Mouse (Mus musculus) adrenal gland (tissue): ENCODE results near the gene Lrfn1.

Experiments
- intact Hi-C: fragments of 180-260 bp; cut with DNase I; formaldehyde crosslinking; loops from one replicate; pipeline ENCODE4 v1.15.1; 2025

Gene Lrfn1

DNA sequence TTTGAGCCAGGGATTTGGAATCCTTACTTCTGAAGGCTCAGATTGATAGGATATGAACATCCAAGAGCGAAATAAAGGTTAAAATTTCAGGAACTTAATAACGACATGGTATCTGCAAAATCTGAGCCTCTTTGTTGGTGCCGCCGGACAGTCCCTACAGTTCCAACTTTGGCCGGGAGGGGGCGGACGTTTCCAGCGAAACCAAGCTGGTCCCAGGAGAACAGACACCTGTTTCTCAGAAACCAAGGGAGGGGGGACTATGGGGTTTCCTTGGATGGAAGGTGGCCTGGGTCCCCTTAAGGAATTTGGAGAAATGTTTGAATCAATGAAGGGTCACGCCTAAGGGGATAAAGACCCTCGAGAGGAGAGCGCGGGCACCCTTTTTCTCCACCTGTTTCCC lies 5.3 kb upstream of the Lrfn1 start:
- intact Hi-C loops: loop anchor here (2.0 to 5.0 kb wide), 2 partner anchors 82 to 281 kb away; no protein-coding TSS in a partner anchor

DNA sequence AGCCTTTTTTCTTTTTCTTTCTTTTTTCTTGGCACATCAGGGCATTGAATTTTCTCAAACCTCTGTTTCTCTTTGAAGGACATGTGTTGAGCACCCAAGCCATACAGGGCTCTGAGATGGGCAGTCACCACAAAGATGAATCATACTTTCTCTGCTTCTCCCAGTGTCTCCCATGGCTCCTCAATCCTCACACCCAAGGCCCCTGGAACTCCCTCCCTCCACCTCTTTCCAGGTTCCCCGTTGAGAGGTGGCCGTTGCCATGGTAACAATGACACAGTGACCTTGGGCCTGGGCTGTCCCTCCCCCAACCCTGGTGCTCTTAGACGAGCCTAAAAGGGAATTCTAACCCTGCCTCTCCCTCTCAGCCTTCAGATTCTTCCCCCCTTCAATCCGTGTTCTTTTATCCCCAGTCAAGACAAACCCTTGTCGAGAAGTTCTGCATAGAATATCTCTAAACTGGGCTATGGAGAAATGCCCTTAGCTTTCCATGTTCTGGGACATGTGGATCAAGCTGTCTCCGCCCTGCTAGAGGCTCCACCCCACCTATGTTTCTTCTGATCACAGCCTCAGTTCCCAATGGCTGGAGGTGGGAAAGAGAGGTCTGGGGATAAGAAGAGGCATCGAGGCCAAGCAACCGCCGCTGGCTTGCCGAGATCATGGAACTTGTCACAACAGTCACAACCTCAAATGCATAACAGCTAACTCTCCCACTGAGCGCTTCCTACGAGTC lies 4.5 kb upstream of the Lrfn1 start:
- intact Hi-C loops: loop anchor here (2.0 to 5.0 kb wide), 2 partner anchors 82 to 280 kb away; no protein-coding TSS in a partner anchor

DNA sequence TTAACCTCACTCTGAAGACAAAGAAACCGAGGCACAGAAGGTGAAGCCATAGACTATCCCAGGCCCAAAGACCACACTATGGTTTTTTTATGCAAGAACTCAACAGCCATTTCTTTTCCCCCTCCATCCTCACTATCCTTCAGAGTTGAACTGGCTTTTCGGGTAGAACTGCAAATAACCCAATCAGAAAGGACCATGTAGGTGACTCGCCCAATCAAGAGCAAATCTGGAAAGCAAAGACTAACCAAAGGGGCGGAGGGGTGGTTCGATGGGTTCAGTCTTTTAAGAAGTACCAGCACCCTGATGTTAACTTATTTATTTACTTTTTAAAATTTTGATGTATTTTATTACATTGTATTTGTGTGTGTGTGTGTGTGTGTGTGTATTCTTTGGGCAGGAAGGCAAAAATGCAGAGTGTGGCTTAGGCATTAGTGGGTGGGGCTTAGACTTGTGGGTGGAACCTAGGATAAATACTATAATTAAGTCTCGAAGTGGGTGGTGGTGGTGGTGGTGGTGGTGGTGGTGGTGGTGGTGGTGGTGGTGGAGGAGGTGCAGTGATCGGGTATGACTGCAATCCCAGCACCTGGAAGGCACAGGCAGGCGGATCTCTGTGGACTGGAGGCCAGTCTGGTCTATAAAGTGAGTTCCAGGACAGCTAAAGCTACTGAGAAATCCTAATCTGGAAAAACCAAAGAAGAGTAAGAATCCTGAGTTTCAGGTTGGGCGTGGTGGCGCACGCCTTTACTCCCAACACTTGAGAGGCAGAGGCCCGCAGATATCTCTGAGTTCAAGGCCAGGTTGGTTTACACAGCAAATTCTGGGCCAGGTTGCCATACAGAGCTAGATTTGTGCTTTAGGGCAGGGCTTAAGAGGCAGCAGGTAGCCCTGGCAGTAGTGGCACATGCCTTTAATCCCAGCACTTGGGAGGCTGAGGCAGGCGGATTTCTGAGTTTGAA lies 3.6 kb upstream of the Lrfn1 start:
- intact Hi-C loops: loop anchor here (2.0 to 5.0 kb wide), 2 partner anchors 81 to 279 kb away; no protein-coding TSS in a partner anchor

DNA sequence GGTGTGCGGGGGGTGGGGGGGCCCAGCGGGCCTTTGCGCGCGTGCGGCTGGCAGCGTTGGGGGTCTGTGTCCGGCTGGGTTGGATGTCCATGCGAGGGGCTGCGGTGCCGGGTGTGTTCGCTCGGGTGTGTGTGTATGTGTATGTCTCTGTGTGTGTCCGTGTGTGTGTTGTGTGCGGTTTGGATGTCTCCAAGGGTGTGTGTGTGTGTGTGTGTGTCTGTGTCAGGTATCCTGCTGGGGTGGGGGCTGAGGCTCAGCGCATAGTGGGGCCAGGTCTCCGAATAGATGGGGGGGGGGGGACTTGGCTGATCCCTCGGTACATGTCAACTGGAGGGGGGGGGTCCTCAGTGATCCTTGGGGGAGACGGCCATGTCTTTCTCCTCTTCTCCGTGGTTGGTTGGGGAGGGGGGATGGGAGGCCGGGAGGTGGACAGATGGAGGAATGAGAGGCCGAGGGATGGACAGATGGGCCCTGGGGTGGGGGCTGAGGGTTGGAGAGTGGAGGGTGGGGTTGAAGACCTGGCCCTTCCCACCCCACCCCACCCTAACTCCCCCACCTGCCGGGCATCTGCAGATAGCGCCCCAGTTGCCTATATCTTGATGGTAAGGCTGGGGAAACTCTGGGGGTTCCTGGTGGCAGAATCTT lies 703 bp downstream of the Lrfn1 start:
- intact Hi-C loops: no loop called here

DNA sequence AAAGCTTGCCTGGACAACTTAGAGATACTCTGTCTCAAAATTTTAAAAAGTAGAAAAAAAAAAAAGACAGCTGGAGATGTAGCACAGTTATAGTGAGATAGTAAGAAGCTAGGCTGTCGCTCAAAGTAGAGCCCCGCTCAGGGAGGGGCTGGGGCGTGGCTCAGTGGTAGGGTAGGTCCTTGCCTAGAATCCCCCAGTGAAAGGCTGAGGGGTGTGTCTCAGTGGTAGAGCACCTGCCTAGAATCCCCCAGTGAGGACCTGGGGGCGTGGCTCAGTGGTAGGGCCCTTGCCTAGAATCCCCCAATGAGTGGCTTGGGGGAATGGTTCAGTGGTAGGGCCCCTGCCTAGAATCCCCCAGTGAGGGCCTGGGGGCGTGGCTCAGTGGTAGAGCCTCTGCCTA lies 8.6 kb downstream of the Lrfn1 start:
- intact Hi-C loops: no loop called here

DNA sequence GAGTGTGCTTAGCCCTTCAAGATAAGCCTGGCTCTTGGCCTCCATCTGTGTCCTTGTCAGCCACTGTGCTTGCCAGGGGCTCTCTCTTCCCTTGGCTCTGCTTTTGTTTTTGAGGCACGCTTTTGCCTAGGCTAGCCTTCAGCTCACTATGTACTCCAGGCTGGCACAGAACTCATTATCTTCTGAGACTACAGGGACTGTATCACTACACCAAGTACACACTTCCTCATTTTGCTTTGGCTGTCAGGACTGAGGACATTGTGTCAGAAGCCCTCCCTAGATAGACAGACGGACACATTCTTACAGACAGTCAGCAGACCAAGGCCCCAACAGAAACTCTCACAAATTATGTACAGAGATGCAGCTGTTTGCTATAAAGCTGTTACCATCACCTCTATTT lies 11.0 kb downstream of the Lrfn1 start:
- intact Hi-C loops: no loop called here

DNA sequence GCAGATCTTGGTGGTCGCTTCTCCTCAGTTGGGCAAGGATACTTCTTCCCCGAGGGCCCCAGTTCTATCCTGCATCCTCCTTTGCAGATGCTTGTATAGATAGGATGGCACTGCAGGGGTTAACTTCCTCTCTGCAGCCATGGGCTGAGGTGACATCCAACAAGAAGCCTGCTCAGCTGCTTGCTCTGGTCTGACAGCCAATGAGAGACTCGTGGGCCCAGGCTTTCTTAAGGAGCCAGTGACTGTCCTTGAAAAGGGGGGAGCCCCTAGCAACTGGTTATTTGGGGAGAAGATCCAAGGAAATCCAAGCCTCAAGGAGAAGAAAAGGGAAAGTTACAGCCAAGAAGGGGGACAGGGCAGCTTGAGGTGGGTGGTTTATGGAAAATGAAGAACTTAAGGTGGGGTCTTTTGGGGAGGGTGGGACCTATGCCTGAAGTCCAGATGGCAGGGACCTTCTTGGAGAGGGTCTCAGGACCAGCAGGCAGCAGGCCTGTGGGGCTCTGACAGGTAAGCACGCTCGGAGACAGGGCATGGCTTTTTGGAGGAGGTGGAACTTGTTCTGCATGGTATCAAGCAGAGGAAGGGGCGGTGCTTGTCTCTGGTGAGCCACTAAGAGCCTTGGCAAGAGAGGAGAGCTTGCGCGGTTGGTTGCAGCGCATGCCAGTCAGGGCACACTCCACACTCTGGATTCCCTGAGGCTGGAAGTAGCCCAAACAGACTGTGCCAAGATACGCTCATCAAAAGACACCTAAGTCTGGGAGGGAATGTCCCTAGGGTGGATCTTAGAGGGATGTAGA lies 12.8 kb downstream of the Lrfn1 start:
- intact Hi-C loops: no loop called here

DNA sequence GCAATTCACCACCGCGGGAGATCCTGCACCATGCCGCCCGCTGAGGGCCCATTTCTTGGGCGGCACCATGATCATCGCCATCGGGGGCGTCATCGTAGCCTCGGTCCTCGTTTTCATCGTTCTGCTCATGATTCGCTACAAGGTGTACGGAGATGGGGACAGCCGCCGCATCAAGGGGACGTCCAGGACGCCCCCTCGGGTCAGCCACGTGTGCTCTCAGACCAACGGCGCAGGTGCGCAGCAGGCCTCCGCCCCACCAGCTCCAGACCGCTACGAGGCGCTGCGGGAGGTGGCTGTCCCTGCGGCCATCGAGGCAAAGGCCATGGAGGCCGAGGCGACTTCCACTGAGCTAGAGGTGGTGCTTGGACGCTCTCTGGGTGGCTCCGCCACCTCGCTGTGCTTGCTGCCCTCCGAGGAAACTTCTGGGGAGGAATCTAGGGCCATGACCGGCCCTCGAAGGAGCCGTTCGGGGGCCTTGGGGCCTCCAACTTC lies 15.0 kb downstream of the Lrfn1 start:
- intact Hi-C loops: no loop called here

DNA sequence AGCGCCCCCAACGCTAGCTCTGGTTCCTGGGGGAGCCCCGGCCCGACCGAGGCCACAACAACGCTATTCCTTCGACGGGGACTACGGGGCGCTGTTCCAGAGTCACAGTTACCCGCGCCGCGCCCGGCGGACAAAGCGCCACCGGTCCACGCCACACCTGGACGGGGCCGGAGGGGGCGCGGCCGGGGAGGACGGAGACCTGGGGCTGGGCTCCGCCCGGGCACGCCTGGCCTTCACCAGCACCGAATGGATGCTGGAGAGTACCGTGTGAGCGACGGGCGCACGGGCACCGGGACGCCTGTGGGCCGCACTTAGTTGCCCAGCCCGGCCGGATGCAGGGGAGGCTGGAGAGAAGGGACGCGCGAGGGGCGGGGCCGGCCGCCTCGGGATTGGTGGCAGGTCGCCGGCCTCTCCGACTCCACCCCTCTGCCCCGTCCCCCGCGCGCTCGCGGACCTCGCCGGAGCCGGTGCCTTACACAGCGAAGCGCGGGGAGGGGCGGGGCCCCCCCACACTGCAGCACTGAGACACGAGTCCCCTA lies 15.5 kb downstream of the Lrfn1 start:
- intact Hi-C loops: no loop called here

DNA sequence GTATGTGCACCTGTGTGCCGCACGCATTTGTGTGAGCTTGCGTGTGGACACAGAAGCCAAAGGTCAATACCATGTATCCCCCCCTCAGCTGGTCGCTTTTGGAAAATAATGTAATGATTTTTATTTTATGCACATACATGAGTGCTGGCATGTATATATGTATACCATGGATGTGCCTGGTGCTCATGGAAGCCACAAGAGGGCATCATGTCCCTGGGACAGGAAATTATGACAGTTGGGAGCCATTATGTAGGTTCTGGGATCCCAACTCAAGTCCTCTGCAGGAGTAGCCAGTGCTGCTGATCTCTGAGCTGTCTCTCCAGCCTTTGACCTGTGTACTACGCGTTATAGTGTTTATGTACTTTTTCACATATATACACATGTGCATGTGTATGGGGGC lies 24.4 kb downstream of the Lrfn1 start:
- intact Hi-C loops: no loop called here

DNA sequence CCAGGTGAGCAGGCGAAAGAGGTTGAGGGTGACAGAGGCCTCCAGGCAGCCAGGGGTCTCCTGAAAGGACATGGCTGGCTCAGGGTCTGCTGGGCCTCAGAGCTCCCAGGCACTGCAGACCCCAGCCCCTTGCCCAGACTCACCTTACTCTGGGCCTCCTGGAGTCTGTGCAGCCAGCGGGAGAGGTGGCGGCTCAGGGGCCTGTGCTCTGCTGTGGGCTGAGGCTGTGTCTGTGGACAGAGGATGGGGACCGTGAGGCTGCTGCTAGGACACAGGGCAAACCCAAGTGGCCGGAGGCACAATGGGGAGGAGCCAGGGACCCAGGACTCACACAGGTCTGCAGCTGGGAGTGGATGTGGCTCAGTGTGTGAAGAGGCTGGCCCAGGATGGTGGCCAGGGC lies 25.6 kb downstream of the Lrfn1 start:
- intact Hi-C loops: no loop called here

DNA sequence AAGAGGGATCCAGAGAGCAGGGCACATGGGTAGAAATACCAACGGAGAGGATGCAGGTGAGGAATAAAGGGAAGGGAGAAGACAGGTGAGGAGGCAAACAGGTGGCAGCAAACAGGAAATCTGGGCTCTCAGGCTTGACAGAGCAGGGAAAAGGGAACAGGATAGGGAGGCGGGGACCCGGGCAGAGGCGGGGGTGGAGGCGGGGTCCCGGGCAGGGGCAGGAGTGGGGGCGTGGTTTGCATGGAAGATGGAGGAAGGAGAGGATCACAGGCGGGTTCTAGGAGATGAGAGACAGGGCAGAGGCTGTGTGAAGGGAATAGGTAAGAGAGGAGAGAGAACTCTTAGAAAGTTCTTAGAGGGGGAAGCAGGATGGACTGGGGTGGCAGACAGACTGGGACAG lies 27.1 kb downstream of the Lrfn1 start:
- intact Hi-C loops: no loop called here

DNA sequence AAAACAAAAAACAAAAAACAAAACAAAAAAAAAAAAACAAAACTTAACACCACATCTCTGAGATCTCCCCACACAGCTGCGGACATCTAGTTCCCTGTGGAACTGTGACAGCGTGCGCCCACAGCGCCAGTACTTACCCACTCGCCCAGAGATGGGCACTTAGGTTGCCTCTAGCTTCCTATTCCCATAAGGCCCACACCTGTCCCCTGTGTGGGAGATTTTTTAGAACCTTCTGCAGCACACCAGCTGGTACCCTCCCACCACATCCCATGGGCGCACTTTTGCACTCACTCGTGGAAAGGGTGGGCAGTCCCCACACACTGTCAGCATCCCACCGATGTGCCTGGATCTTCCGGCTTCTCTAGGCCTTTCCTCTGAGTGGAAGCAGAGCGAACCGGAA lies 31.1 kb downstream of the Lrfn1 start:
- intact Hi-C loops: no loop called here

DNA sequence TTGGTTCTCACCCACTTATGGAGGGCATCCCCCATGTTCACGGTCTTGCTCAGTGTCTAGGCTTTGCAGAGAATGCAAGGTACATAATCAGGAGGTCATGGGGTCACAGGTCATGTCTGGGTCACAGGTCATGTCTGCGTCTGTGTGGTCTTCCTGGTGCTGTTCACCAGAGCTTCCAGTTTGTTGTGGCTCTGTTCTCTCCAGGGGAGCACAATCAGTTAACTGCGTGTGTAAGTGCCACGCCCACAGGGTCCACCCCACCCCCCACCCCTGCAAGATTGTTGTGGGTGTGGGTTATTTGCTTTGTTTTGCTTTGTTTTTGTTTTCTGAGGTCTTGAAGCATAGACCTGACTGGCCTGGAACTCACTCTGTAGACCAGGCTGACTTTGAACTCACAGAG lies 32.4 kb downstream of the Lrfn1 start:
- intact Hi-C loops: no loop called here

DNA sequence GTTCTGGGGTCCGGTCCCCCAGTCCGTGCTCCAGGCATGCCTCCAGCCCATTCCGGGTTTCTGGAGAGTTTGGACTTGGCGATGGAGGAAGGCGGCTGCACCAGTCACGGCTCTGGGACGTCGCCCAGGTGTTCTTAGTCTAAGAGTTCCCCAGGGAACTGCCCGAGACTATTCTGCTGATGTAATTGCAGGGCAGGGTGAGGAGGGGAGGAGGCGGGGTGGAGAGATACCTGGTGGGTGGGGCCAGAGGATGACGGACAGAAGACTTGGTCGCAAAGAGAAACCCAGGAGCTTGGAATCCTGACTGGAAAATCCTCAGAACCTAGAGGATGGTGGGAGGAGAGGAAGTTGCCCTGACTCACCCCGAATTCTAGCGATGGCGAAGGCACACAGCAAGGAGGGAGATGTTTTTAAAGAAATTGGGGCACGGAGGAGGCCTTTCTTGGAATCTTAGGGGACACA lies 36.3 kb downstream of the Lrfn1 start:
- intact Hi-C loops: loop anchor here (5.0 kb wide), 1 partner anchor 114 kb away; no protein-coding TSS in a partner anchor

DNA sequence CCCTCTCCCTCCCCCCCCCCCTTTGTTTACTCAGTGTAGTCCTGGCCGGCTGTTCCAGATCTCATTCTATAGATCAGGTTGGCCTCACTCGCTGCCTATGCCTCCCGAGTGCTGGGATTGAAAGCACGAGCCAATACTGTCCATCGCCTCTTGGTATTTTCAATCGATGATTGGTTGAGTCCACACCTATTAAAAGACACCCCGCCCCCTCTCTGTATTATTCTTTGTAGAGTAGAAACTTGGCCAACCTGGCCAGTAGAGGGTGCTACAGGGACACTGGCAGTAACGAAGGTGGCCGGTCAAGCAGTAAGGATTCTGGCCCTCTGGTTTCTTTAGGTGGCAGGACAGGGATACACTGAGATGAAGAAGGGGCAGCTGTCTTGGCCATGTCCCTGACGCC lies 38.6 kb downstream of the Lrfn1 start:
- intact Hi-C loops: loop anchor here (2.0 kb wide), 1 partner anchor 38 kb away; no protein-coding TSS in a partner anchor

DNA sequence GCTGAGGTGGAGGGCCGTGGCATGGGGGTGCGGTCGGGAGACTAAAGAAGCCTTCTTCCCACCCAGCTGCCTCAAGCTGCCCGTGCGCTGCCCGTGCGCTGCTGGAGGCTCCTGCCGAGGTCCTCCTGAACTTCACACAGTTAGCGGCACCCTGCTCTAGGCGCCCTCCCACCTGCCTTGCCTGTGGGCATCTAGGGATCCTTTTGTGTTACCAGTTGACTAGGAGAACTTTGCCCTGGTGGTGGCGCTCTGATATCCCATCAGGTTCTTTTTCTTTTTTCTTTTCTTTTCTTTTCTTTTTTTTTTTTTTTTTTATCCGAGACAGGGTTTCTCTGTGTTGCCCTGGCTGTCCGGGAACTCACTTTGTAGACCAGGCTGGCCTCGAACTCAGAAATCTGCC lies 39.1 kb downstream of the Lrfn1 start:
- intact Hi-C loops: loop anchor here (2.0 kb wide), 1 partner anchor 38 kb away; no protein-coding TSS in a partner anchor

DNA sequence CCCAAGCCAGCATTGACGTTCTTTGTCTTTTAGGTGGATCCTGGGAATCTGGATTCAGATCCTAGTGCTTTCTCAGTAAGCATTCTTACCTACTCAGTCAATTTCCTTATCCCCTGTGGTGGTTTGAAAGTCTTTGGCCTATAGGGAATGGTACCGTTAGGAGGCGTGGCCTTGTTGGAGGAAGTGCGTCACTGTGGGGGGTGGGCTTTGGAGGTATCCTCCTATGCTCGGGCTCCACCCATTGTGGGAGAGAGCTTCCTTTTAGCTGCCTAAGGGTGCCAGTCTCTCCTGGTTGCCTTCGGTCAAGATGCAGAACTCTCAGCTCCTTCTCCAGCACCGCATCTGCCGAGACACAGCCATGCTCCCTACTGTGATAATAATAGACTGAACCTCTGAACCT lies 40.5 kb downstream of the Lrfn1 start:
- intact Hi-C loops: no loop called here

DNA sequence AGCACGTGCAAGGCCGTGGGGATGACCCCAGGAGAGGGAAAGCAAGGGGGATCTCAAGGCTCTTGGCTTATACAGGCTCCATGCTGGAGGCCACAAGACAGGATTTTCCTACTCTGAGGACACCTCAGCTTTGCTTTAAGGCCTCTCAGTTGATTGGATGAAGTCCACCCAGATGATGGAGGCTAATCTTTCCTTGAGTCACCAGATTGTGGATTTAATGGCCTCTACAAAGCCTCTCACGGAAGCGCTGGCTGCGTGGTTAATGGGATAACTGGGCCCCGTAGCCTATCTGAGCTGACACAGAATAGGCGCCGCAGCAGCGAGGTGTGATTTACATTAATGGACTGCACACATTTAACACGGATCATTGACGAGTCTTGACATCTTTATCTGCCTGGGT lies 43.6 kb downstream of the Lrfn1 start:
- intact Hi-C loops: no loop called here

DNA sequence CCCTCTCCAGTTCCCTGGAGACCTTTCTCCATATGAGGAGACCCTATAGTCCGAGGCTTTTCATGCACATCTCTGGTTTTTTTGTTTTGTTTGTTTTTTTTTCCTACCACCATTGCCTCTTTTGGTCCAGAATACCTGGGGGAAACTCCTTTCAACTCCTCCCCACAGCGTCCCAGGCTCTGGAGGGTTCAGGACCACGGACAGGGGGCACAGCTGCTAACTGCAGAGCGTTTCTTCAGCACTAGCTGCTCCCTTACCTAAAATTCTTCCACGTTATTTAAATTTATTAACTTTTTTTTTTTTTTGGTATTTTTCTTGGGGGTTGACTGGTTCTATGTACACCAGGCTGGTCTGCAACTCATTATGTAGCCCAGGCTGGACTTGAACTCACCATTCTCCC lies 53.8 kb downstream of the Lrfn1 start:
- intact Hi-C loops: no loop called here
